Mouse (Mus musculus): ENCODE data around the gene Sohlh1.

Sohlh1 gene

GRCm38 (mm10) chr2:25847226-25847625 is at the start of gene Sohlh1:
Sohlh1 (minus strand) TSS chr2:25847248.
- DNase-seq (ENCODE audit: low read depth, low spot score) = no peak

- no peak for DNase-seq (ENCODE audit: low read depth, low spot score)
These were observed 45.4 kb upstream of the Sohlh1 start for GRCm38 (mm10) chr2:25892440-25892839.

DNA sequence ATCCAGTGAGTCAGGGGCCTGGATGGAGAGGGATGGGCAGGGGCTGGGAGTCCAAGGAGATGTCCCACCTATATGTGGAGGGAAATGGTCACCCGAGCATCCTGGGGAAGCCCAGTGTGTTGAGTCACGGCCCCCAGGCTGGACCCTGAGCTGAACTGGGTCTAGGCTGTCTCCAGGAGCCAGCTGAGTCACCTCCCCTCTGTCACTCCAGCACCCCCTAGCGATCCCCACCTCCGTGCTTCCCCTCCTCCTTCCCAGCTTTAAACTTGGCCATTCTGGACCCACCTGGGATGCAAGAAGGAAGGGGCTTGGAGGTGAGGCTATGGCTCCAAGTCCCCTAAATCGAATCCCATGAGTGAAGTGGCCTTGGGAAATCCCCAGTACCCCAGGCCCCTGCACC is 41.1 kb upstream of the Sohlh1 start:
- no peak for DNase-seq (ENCODE audit: low read depth, low spot score)

DNA sequence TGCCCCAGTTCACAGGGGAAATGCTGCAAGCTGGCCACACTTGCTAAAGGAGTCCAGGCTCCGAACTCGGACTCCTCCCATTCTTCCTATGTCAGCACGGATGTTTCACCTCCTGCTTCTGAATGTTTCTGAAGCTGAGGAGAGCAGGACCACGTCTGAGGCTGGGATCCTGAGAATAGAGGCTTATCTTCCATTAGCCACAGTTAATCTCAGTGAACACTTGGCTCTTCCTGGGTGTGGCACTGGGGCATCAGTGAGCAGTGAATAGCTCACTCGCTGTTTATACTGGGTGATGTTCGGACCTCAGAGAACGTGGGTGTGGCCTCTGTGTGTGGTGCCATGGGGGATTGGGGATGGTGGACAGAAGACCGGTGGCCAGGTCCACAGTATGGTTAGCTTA is 40.2 kb upstream of the Sohlh1 start:
- DNase-seq (ENCODE audit: low read depth, low spot score) = no peak

- no peak for DNase-seq (ENCODE audit: low read depth, low spot score)
These were observed 37.7 kb upstream of the Sohlh1 start for GRCm38 (mm10) chr2:25884756-25885155.

GRCm38 (mm10) chr2:25882276-25882675 is 35.2 kb upstream of the Sohlh1 start:
- no peak for DNase-seq (ENCODE audit: low read depth, low spot score)

DNA sequence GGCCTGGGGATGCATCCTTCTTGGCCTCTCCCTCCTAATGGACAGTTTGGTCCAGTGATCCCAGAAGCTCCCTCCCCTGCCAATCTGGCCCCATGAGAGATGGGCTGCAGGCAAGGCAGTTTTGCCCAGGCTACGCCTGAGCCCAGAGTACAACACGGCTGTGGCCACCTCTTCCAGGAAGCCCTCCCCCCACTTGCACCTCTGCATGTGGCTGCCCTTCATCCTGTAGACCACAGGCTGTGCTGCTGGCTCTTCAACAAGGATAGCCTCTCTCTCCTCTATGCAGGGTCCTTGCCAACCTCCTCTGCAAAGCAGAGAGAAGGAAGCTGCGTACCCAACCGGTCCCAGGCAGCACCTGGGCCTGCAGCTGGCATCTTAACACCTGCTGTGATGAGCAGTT is 32.0 kb upstream of the Sohlh1 start:
- DNase-seq (ENCODE audit: low read depth, low spot score) = no peak

DNA sequence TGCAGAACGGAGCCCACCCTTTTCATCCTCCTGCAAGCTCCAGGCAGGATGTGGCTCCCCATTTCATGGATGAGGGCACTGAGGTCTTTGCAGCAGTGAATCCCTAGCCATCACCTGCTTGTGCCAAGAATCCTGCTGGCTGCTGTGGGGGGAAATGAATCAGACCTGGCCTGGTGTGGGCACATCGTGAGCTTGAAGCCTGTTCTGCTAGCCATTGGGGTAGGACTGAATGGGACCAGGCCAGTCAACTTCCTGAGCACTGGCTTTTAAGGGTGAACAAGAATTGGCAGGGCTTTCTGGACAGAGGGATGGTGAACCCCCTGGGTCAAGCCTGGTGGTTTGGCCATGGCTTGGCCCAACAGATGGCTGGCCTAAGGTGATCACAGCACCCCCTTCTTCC is 31.5 kb upstream of the Sohlh1 start:
- DNase-seq (ENCODE audit: low read depth, low spot score) = no peak

DNA sequence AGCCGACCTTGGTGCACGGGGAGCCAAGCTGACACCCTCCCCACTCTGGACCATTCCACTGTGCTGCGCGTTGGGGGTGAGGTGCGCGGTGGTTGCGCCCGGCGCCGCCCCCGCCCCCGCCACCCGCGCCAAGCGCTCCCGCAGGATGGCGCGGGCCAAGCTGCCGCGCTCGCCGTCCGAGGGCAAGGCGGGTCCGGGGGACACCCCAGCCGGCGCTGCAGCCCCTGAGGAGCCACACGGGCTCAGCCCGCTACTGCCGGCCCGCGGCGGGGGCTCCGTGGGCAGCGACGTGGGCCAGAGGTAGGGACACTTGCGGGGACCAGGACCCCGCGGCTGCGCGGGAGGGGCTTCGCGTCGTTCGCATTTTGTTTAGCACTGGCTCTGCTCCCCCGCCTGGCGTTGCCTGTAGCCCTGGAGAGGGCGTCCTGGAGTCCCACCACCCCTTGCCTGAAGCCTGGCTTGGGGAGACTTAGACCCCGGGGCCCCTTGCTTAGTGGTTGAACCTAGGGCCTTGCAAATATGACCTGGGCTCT is 30.8 kb upstream of the Sohlh1 start:
- no peak for DNase-seq (ENCODE audit: low read depth, low spot score)

DNA sequence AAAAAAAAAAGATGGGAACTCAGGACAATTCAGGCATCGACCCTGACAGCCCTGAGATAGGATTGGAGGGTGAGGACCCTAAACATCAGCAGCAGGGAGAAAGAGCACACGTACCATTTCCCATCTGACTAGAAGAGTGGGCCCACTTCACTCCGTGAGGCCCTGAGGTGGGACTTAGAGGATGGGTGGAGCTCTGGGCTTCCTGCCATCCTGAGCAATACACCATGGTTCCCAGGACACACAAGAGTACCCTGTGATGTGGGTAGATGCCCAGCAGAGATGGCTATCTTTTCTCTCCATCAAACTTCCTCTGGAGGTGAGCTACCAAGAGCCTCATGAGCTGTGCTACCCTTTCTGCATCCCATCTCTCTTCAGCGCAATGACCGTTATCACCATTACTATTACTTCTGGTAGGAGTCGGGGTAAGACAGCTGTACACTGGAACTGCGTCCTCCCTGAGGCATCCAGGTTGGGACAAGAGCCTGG is 30.2 kb upstream of the Sohlh1 start:
- DNase-seq (ENCODE audit: low read depth, low spot score) = no peak

DNA sequence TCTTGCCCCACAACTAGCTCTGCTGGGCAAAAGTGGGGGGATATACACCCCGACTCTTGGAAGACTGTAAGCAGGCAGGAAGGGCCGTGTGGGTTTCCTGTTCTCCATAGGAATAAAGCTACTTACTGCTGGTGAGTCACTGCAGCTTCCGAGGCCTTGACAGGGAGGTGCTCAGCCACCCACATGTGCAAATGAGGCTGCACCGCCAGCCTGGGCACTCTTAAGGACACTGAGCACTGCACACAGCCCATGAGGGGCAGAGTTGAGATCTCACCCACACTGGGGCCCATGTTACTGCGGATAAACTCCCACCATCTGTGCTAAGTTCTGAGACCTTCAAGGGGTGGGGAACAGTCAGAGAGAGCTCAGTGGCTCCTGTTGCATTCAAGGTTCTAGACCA is 19.6 kb upstream of the Sohlh1 start:
- no peak for DNase-seq (ENCODE audit: low read depth, low spot score)

DNA sequence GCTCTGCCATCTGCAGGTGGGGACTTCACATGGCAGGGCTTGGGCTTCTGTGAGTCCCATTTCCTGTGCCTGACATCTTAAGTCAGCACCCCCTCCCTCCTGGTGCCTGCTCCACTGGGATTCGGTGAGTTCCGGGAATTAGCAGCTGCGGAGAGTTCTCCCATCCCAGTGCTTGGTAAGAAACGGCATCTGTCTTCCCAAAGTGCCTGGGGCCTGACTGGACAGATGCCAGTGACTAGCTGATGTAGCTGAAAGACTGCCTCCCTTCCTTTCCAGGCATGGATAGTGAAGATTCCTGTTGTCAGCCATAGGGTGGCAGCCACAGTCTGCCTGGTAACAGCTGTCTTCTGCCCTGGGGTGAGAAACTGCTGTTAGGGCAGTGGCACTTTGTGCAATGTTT is 18.4 kb upstream of the Sohlh1 start:
- DNase-seq (ENCODE audit: low read depth, low spot score) = no peak

GRCm38 (mm10) chr2:25864230-25864629 is 17.2 kb upstream of the Sohlh1 start:
- no peak for DNase-seq (ENCODE audit: low read depth, low spot score)

DNA sequence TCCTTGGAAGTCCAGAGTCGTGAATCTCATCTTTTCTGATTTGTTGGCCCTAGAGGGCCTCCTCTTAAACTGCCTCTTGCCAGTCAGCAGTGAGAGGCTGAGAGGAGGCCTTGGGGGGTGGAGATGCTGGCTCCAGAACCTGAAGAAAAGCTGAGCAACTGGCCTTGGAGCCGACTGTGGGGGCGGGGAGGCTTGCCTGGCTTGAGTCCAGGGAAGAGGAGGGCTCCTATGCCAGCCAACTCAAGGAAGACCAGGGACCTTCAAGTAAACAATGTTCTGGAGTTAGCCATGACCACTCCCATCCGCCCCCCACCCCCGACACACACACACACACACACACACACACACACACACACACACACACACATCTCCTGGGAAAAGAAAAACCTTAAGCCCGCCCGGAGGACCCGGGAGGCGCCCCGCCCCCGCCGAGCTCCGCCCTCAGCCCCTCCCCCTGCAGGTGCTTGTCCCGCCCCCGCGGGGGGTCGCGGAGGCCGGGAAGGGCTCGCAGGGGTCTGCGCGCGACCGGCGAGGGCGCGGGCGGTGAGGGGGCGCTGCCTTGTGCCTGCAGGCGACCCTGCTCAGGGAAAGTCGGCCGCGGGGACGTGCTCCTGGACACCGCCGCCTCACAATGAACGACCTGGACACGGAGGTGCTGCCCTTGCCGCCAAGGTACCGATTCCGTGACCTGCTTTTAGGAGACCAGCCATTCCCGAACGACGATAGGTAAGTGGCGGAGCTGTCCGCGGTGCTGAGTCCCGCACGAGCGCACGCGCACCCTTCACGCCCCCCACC is 16.5 kb upstream of the Sohlh1 start, which contains the start of gene Kcnt1:
Gene Kcnt1 (plus strand): TSS at position 398 of the 795 bp plus-strand sequence.
- peak; percentile 8 for DNase-seq (ENCODE audit: low read depth, low spot score)

- no peak for DNase-seq (ENCODE audit: low read depth, low spot score)
These were observed 15.7 kb upstream of the Sohlh1 start for GRCm38 (mm10) chr2:25862696-25863270.

DNA sequence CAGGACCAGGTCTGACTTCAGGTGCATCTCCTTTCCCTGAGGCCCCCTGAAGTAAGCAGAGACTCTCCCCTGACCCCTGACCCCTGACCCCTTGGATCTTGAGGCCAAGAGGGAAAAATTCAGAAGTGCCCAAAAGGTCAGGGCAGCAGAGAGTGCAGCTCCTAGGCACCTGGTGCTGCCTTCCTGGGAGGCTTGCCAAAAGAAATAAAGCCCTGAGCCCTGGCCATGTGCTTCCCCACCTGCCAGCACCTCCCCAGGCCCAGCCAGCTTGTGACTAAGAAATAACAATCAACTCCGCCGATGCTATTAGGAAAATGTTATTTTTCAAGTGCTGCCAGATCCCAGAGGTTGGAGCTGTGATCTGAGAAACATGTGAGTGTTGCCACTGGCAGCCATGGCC is 15.0 kb upstream of the Sohlh1 start:
- no peak for DNase-seq (ENCODE audit: low read depth, low spot score)

- no peak for DNase-seq (ENCODE audit: low read depth, low spot score)
These were observed 12.8 kb upstream of the Sohlh1 start for GRCm38 (mm10) chr2:25859891-25860290.

DNA sequence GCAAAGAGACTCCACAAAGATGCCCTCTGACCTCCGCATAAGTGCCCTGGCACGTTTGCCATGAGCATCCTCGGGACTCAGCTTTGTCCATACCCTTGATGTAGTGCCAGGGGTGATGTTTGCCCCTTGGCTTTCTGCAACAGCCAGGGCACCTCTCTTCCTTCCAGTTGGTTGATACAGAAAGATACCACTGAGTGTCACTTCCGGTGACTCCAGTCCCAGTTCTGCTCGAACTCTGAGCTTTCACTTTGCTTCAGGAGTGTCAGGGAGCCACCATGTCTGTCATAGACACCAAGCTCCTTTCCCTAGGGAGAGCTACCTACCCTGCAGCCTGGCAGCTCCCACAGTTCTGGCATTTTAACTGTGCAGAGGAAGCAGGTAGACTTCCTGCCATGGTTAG is 7.0 kb upstream of the Sohlh1 start:
- peak; percentile 41 for DNase-seq (ENCODE audit: low read depth, low spot score)

- DNase-seq (ENCODE audit: low read depth, low spot score) = peak; percentile 33
These were observed 5.6 kb upstream of the Sohlh1 start for GRCm38 (mm10) chr2:25852626-25853025.

DNA sequence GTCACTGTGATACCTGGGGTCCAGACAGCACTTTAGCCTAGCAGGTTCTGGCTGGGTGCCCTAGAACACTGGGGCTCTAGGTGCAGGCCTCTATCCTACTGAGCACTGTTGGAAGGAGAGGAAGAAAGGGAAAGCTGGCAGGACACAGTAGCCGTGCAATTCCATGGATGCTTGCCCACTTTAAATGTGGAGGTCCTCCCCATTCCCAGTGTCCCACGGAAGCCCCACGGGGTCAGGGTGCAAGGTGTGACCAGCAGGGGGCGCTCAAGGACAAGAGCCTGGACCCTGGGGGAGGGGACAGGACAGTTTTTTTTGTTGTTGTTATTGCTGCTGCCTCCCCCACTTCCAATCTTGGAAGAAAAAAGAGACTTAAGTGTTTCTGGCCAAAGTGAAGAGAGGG is 3.3 kb upstream of the Sohlh1 start:
- DNase-seq (ENCODE audit: low read depth, low spot score) = peak; percentile 69

DNA sequence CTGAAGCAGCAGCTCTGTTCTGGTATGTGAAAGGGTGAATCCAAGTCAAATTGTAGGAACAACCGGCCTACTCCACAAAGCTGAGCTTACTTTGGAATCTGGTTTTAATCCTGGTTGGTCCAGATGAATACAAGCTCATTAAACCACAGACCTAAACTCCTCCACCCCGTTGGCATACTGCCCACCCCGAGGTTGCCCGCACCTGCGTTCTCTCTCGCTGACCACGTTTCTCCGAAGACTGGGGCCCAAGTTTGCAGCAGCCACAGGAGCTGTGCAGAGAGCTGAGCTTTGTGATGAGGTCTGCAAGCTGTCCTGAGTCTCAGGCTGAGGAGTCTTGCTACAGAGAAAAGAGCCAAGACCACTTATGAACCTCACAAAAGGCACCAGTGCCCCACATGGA is 532 bp downstream of the Sohlh1 start:
- DNase-seq (ENCODE audit: low read depth, low spot score) = no peak

- DNase-seq (ENCODE audit: low read depth, low spot score) = no peak
These were observed 3.0 kb downstream of the Sohlh1 start for GRCm38 (mm10) chr2:25844097-25844496.

GRCm38 (mm10) chr2:25842758-25843157 is 4.3 kb downstream of the Sohlh1 start:
- DNase-seq (ENCODE audit: low read depth, low spot score) = no peak

All from CD4-positive, CD25-positive, alpha-beta regulatory T cell, adult 2 months (primary cell).